Mouse (Mus musculus) stomach, embryonic 14.5 days (tissue): Measurements from ENCODE around the gene Olfr507. TPM values are rescaled to one million over a fixed set of nuclear protein-coding genes. Genes with fewer than 3 reads are reported as not detected.

Experiments used
- ATAC-seq: fragments of 200-750 bp; cut with Nextera tagmentation; 2 replicates; pipeline ENCODE4 v1.8.0; 2017; ENCODE audit warnings: low read depth, moderate TSS enrichment; ENCODE audit not compliant: insufficient number of reproducible peaks, insufficient read depth, low FRiP score
- H3K27ac ChIP-seq: fragments of 300-500 bp; sonication (generic); 2 replicates; pipeline ENCODE4 v1.5.1; 2014; ENCODE audit warnings: mild to moderate bottlenecking, low read length, moderate library complexity, mixed read lengths
- H3K27me3 ChIP-seq: fragments of 300-500 bp; sonication (generic); 2 replicates; pipeline ENCODE4 v1.6.1; 2014; ENCODE audit warnings: low read length, control low read depth, mixed read lengths; ENCODE audit not compliant: control insufficient read depth, insufficient read depth
- H3K36me3 ChIP-seq: fragments of 300-500 bp; sonication (generic); 2 replicates; pipeline ENCODE4 v1.6.1; 2014; ENCODE audit warnings: mild to moderate bottlenecking, control low read depth, low read length, moderate library complexity, mixed read lengths; ENCODE audit not compliant: control insufficient read depth, insufficient read depth
- H3K4me1 ChIP-seq: fragments of 300-500 bp; sonication (generic); 2 replicates; pipeline ENCODE4 v1.6.1; 2014; ENCODE audit warnings: low read length, control low read depth, mixed read lengths; ENCODE audit not compliant: control insufficient read depth, insufficient read depth
- H3K4me2 ChIP-seq: fragments of 300-500 bp; sonication (generic); replicated peaks from 2 replicates; pipeline ENCODE4 v1.6.1; 2014; ENCODE audit warnings: low read depth, low read length, control low read depth
- H3K4me3 ChIP-seq: fragments of 300-500 bp; sonication (generic); 2 replicates; pipeline ENCODE4 v1.5.1; 2014; ENCODE audit warnings: low read depth, low read length, control low read depth
- H3K9ac ChIP-seq: fragments of 300-500 bp; sonication (generic); replicated peaks from 2 replicates; pipeline ENCODE4 v1.6.1; 2014; ENCODE audit warnings: low read depth, mild to moderate bottlenecking, control low read depth, low read length, moderate library complexity, mixed read lengths
- H3K9me3 ChIP-seq: fragments of 300-500 bp; sonication (generic); 2 replicates; pipeline ENCODE4 v1.6.1; 2016; ENCODE audit warnings: low read depth, low read length, control low read depth; ENCODE audit not compliant: control insufficient read depth
- WGBS: fragments of 180-500 bp; shearing (Covaris S2); extraction: QIAGEN DNeasy Blood & Tissue Kit; methylation state at CpG from one replicate; pipeline ENCODE4 v1.1.7; 2014; 5-methylcytosine and 5-hydroxymethylcytosine counted together
- polyA plus RNA-seq: library from polyadenylated mRNA; unstranded; fragments of >200 nt; fragmentation: Nextera tagmentation; extraction: Ambion mirVana; gene quantifications from 2 replicates; pipeline ENCODE4 v1.2.1, GENCODE M21; 2014

Olfr507 gene
- polyA plus RNA-seq, 1 experiment from 2014 or later, result not detected

DNA sequence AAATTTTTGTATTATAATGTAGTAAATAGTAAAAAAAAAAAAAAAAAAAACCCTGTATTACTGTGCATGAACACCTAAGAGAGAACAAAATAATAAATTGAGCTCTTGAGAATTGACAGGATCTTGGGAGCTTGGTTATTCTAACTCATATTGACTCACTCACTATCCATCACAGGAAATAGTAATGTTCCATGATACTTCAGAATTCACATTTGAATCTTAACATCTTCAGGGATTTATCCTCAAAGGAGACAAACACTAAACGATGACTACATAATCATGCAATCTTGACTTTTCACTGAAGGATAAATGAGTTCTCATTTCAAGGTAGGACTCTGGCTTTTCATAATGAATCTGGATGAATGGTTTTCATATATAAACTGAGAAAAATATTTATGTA, 44.5 kb downstream of the Olfr507 start, which contains the start of gene Olfr510:
Olfr510 (plus strand) TSS at position 301 of the 400 bp plus-strand sequence.
- H3K9ac ChIP-seq, result no peak within 1 kb of the TSS
- 85% methylated on average over 1 of the region's 1 CpGs for WGBS
- no peak within 1 kb of the TSS for H3K27ac ChIP-seq
- H3K9me3 ChIP-seq, result no peaks in the 10 kb centered on the region
- no peak within 1 kb of the TSS for H3K4me2 ChIP-seq
- H3K4me3 ChIP-seq, result no peak within 1 kb of the TSS
- no peaks in the 10 kb centered on the region for H3K4me1 ChIP-seq
- no peaks in the 10 kb centered on the region for H3K36me3 ChIP-seq
- no peaks in the 10 kb centered on the region for H3K27me3 ChIP-seq
- no peak for ATAC-seq

DNA sequence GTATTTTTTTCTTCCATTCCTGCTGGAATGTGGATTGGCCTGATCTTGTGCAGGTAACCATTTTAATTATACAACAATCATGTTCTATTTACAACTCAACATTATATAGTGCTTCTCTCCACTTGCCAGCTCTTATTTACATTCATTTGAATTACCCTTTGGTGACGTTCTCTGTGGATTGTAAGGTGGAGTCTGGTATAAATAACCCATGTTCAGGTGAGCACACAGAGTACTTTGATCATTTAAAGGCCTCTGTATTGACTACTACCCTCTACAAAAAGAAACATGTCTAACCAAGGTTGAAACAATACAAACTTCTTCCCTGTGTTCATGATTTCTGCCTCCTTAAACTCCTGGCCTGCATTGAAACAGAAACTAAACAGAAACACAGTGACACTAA, 49.4 kb downstream of the Olfr507 start:
- WGBS, result 44% methylated on average over 1 of the region's 1 CpGs
- H3K27ac ChIP-seq, result no peak overlapping the region
- no peaks in the 10 kb centered on the region for H3K4me1 ChIP-seq
- H3K27me3 ChIP-seq, result no peaks in the 10 kb centered on the region
- no peaks in the 10 kb centered on the region for H3K9me3 ChIP-seq
- no peak for ATAC-seq
- no peak overlapping the region for H3K4me2 ChIP-seq
- H3K4me3 ChIP-seq, result no peak overlapping the region
- H3K9ac ChIP-seq, result no peak overlapping the region
- H3K36me3 ChIP-seq, result no peaks in the 10 kb centered on the region

Other genes with a start within 250 kb of the Olfr507 start
- gene Olfr495, start 228.6 kb upstream of the Olfr507 start, polyA plus RNA-seq, result not detected in 2 replicates
- gene Olfr497, start 201.4 kb upstream of the Olfr507 start, polyA plus RNA-seq, result not detected in 2 replicates
- not detected in 2 replicates for gene Olfr498, start 156.5 kb upstream of the Olfr507 start, polyA plus RNA-seq
- not detected in 2 replicates for gene Olfr502, start 96.7 kb upstream of the Olfr507 start, polyA plus RNA-seq
- not detected in 2 replicates for gene Olfr503, start 77.3 kb upstream of the Olfr507 start, polyA plus RNA-seq
- not detected in 2 replicates for gene Olfr504, start 56.0 kb upstream of the Olfr507 start, polyA plus RNA-seq
- gene Olfr506, start 11.0 kb upstream of the Olfr507 start, polyA plus RNA-seq, result 0.07 TPM in 1 of 2 replicates, not detected in the other
- not detected in 2 replicates for gene Olfr508, start 8.2 kb downstream of the Olfr507 start, polyA plus RNA-seq
- not detected in 2 replicates for gene Olfr509, start 30.1 kb downstream of the Olfr507 start, polyA plus RNA-seq
- gene Olfr510, start 44.6 kb downstream of the Olfr507 start, polyA plus RNA-seq, result not detected in 2 replicates
- gene Olfr512, start 91.5 kb downstream of the Olfr507 start, polyA plus RNA-seq, result not detected in 2 replicates
- gene Olfr513, start 129.2 kb downstream of the Olfr507 start, polyA plus RNA-seq, result not detected in 2 replicates
- not detected in 2 replicates for gene Olfr514, start 204.2 kb downstream of the Olfr507 start, polyA plus RNA-seq
- not detected in 2 replicates for gene Olfr516, start 228.7 kb downstream of the Olfr507 start, polyA plus RNA-seq